Mouse (Mus musculus): ENCODE data around the gene Rab3il1.

DNA sequence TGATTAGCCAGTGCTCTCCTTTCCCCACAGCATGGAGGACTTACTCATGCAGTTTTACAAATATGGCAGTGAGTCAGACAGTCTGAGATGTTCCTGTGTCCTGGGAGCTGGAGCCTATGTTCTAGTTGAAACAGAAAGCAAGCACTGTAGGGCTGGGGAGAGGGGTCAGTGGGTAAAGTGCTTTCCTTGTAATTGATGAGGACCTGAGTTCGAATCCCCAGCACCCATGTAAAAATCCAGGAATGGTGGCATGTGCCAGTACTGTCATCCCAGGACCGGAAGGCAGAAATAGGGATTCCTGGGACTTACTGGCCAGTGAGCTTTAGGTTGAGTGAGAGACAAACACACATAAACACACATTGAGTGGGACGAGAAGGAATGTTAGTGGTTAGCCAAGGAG is 55.2 kb downstream of the Rab3il1 start:
- TF ChIP-seq CTCF (IDR thresholded peaks at IDR 0.05; ENCODE audit: low read depth, low read length) (no peak), POLR2A (IDR thresholded peaks at IDR 0.05; ENCODE audit: extremely low read depth, insufficient read depth, low read length) (no peak)
